Mouse (Mus musculus) stomach, embryonic 15.5 days (tissue): Measurements from ENCODE around the gene Neurod1. TPM values are rescaled to one million over a fixed set of nuclear protein-coding genes. Genes with fewer than 3 reads are reported as not detected.

ENCODE experiments used
- ATAC-seq: fragments of 200-750 bp; cut with Nextera tagmentation; 2 replicates; pipeline ENCODE4 v1.8.0; 2017; ENCODE audit warnings: low read depth, moderate number of reproducible peaks, moderate TSS enrichment; ENCODE audit not compliant: insufficient read depth, low FRiP score
- H3K27ac ChIP-seq: fragments of 300-500 bp; sonication (generic); 2 replicates; pipeline ENCODE4 v1.5.1; 2015; ENCODE audit warnings: mild to moderate bottlenecking, inconsistent platforms
- H3K27me3 ChIP-seq: fragments of 300-500 bp; sonication (generic); replicated peaks from 2 replicates; pipeline ENCODE4 v1.6.1; 2015; ENCODE audit warnings: inconsistent platforms
- H3K36me3 ChIP-seq: fragments of 300-500 bp; sonication (generic); 2 replicates; pipeline ENCODE4 v1.6.1; 2015; ENCODE audit warnings: inconsistent platforms
- H3K4me1 ChIP-seq: fragments of 300-500 bp; sonication (generic); 2 replicates; pipeline ENCODE4 v1.6.1; 2015; ENCODE audit warnings: inconsistent platforms
- H3K4me2 ChIP-seq: fragments of 300-500 bp; sonication (generic); 2 replicates; pipeline ENCODE4 v1.6.1; 2015; ENCODE audit warnings: mild to moderate bottlenecking, inconsistent platforms
- H3K4me3 ChIP-seq: fragments of 300-500 bp; sonication (generic); replicated peaks from 2 replicates; pipeline ENCODE4 v1.5.1; 2015; ENCODE audit warnings: inconsistent platforms
- H3K9ac ChIP-seq: fragments of 300-500 bp; sonication (generic); 2 replicates; pipeline ENCODE4 v1.6.1; 2015; ENCODE audit warnings: inconsistent platforms
- H3K9me3 ChIP-seq: fragments of 300-500 bp; sonication (generic); 2 replicates; pipeline ENCODE4 v1.6.1; 2016; ENCODE audit warnings: inconsistent platforms
- WGBS: fragments of 180-500 bp; shearing (Covaris S2); methylation state at CpG from one replicate; pipeline ENCODE4 v1.1.7; 2015; 5-methylcytosine and 5-hydroxymethylcytosine counted together
- polyA plus RNA-seq: library from polyadenylated mRNA; unstranded; fragments of >200 nt; fragmentation: Nextera tagmentation; extraction: Ambion mirVana; gene quantifications from 2 replicates; pipeline ENCODE4 v1.2.1, GENCODE M21; 2015

The Neurod1 gene
- polyA plus RNA-seq, 1 experiment from 2014 or later, result 2.2 TPM

DNA sequence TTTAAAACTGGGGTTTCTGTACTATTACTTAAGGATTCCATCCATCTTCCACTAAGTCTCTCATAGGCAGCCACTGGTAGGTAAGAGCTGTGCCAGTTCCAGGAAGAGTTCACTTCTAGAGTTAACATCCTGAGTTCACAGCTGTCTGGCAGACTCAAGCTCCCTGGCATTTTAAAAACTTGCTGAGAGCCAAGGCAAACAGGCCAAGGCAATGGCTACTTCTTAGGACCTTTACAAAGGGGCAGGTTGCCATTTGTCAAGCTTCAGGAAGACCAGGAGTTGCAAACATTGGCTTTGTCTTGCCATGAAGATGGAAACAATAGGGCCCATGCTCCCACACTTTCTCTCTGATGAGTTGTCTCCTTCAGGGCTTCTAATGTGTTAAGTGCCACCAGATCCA lies 26.5 kb downstream of the Neurod1 start:
- peaks cover 3% of the 10 kb centered on the region; the same call in 1 of the 2 replicates for H3K4me1 ChIP-seq
- no peak overlapping the region for H3K4me3 ChIP-seq
- no peak overlapping the region for H3K4me2 ChIP-seq
- no peak overlapping the region for H3K27ac ChIP-seq
- H3K9me3 ChIP-seq, result no peaks in the 10 kb centered on the region
- H3K27me3 ChIP-seq, result 0 out of 2 replicates have a peak, but pooled peaks cover 5% of the 10 kb centered on the region
- ATAC-seq, result no peak
- H3K36me3 ChIP-seq, result no peaks in the 10 kb centered on the region
- H3K9ac ChIP-seq, result no peak overlapping the region

DNA sequence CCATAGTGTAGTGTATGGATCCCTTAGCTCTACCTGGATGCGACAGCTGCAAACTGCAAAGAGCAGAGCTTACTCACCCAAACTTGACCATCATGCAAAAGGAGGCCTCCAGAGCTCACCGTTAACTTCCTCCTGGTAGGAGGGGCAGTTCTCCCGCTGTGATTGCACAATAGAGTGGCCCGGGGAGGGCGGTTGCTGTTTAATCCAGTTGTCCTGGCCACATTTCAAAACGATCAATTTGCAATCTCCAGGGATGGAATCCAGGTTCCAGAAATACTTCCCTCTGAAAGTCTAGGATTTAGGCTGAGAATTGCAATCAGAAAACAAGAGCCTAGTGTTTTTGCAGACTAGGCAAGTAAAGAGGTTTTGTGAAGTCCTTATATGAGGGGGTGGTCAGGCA lies 26.9 kb downstream of the Neurod1 start:
- Histone ChIP-seq H3K27me3 (0 out of 2 replicates have a peak, but pooled peaks cover 5% of the 10 kb centered on the region), H3K36me3 (no peaks in the 10 kb centered on the region), H3K4me3 (no peak overlapping the region), H3K9me3 (no peaks in the 10 kb centered on the region), H3K4me1 (peaks cover 3% of the 10 kb centered on the region; the same call in 1 of the 2 replicates), H3K4me2 (no peak overlapping the region), H3K9ac (no peak overlapping the region), H3K27ac (no peak overlapping the region)
- WGBS, result 18% methylated on average over 6 of the region's 6 CpGs
- no peak for ATAC-seq

GRCm38 (mm10) chr2:79429108-79429507 lies 27.4 kb downstream of the Neurod1 start:
- WGBS, result 18% methylated on average over 7 of the region's 7 CpGs
- Histone ChIP-seq H3K4me3 (peak overlapping the region; percentile 42), H3K9ac (no peak overlapping the region), H3K27ac (no peak overlapping the region), H3K4me1 (peaks cover 3% of the 10 kb centered on the region; the same call in 1 of the 2 replicates), H3K4me2 (peak overlapping the region; percentile 81), H3K27me3 (0 out of 2 replicates have a peak, but pooled peaks cover 5% of the 10 kb centered on the region), H3K36me3 (no peaks in the 10 kb centered on the region), H3K9me3 (no peaks in the 10 kb centered on the region)
- no peak for ATAC-seq

DNA sequence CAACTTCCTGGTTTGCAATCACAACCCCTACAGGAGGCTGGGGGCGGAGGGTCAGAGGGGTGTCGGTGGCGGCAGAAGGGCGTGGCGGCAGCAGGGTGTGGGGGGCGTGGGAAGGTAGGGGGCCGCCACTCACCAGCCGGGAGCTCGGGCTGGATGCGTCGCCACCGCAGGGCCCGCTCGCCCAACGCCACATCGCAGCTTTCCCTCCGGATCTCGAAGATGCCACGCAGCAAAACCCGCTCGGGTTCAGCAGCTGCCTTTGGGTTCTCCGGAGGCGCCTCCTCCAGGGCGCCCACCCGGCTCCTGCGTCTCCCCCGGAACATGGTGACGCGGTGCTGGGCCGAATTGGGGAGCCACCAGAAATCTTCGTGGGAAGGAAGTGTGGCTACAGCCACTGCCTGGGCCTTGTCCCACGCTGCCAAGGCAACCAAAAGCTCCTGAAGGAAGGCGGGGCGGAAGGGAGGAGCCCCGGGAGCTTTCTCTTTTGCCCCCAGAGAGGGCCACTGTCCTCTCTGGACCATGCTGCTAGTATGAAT lies 27.9 kb downstream of the Neurod1 start:
- no peaks in the 10 kb centered on the region for H3K9me3 ChIP-seq
- H3K9ac ChIP-seq, result no peak overlapping the region
- peak overlapping the region; percentile 81 for H3K4me2 ChIP-seq
- H3K27ac ChIP-seq, result no peak overlapping the region
- no peaks in the 10 kb centered on the region for H3K36me3 ChIP-seq
- H3K4me1 ChIP-seq, result peaks cover 3% of the 10 kb centered on the region; the same call in 1 of the 2 replicates
- peak overlapping the region; percentile 42 for H3K4me3 ChIP-seq
- under 1% methylated on average over 35 of the region's 35 CpGs for WGBS
- H3K27me3 ChIP-seq, result 0 out of 2 replicates have a peak, but pooled peaks cover 5% of the 10 kb centered on the region
- no peak; the same call in 1 of the 2 replicates for ATAC-seq

DNA sequence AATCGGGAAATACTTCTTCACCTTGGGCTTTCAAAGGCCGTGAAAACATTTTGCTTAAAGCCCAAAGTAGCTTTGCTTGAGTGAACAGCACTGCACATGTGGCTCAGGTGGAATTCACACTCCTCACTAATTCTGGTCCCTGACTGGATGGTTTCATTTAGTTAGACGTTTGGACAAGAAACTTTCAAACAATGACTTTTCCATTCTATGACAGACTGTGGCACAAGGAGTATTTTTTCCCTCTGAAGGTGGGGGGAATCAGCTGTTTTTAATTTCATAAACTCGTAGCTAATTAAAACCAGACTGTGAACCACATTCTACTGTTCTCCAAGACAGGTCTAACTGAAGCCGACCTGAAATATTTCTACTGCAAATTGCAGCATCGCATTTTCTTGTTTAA lies 28.5 kb downstream of the Neurod1 start:
- Histone ChIP-seq H3K27me3 (0 out of 2 replicates have a peak, but pooled peaks cover 5% of the 10 kb centered on the region), H3K27ac (no peak overlapping the region), H3K4me3 (no peak overlapping the region), H3K9me3 (no peaks in the 10 kb centered on the region), H3K4me1 (peaks cover 3% of the 10 kb centered on the region; the same call in 1 of the 2 replicates), H3K9ac (no peak overlapping the region), H3K36me3 (no peaks in the 10 kb centered on the region), H3K4me2 (no peak overlapping the region)
- ATAC-seq, result no peak
- WGBS, result 32% methylated on average over 6 of the region's 6 CpGs

DNA sequence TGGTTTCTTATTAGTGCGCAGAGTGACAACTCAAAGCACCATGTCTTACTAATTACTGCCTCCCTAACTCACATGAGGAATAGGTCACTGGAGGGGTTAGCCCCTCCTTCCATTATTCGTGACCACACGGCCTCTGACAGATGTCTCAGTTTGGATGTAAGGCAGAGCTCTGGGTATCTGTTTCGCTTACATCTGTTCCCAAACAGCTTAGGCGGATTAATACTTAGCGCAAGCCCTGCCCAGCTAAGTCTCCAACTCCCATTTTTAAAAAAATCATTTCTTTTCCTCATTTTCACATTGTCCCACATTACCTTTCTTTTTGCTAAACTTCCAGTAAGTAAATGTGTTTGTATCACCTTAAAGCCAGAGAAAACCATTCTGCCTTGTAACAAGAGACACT lies 34.9 kb downstream of the Neurod1 start:
- H3K9me3 ChIP-seq, result no peaks in the 10 kb centered on the region
- H3K27ac ChIP-seq, result no peak overlapping the region
- WGBS, result 34% methylated on average over 6 of the region's 6 CpGs
- H3K4me2 ChIP-seq, result no peak overlapping the region
- H3K9ac ChIP-seq, result no peak overlapping the region
- no peak overlapping the region for H3K4me3 ChIP-seq
- H3K27me3 ChIP-seq, result no peaks in the 10 kb centered on the region
- H3K4me1 ChIP-seq, result no peaks in the 10 kb centered on the region
- no peaks in the 10 kb centered on the region for H3K36me3 ChIP-seq
- no peak for ATAC-seq

GRCm38 (mm10) chr2:79414505-79414904 lies 42.0 kb downstream of the Neurod1 start:
- H3K4me1 ChIP-seq, result no peaks in the 10 kb centered on the region
- no peak for ATAC-seq
- no peak overlapping the region for H3K4me2 ChIP-seq
- H3K9ac ChIP-seq, result no peak overlapping the region
- no peaks in the 10 kb centered on the region for H3K36me3 ChIP-seq
- H3K27me3 ChIP-seq, result no peaks in the 10 kb centered on the region
- no peak overlapping the region for H3K27ac ChIP-seq
- no peak overlapping the region for H3K4me3 ChIP-seq
- no peaks in the 10 kb centered on the region for H3K9me3 ChIP-seq
- 88% methylated on average over 7 of the region's 7 CpGs for whole genome bisulfite sequencing

- H3K9ac ChIP-seq, result no peak overlapping the region
- no peak overlapping the region for H3K4me2 ChIP-seq
- no peaks in the 10 kb centered on the region for H3K4me1 ChIP-seq
- H3K4me3 ChIP-seq, result no peak overlapping the region
- H3K36me3 ChIP-seq, result no peaks in the 10 kb centered on the region
- no peaks in the 10 kb centered on the region for H3K9me3 ChIP-seq
- ATAC-seq, result no peak
- no peak overlapping the region for H3K27ac ChIP-seq
- 69% methylated on average over 3 of the region's 3 CpGs for WGBS
- no peaks in the 10 kb centered on the region for H3K27me3 ChIP-seq
These were observed 45.7 kb downstream of the Neurod1 start for GRCm38 (mm10) chr2:79410903-79411255.

GRCm38 (mm10) chr2:79410247-79410902 lies 46.2 kb downstream of the Neurod1 start:
- Histone ChIP-seq H3K9ac (no peak overlapping the region), H3K4me1 (no peaks in the 10 kb centered on the region), H3K27ac (no peak overlapping the region), H3K9me3 (no peaks in the 10 kb centered on the region), H3K4me2 (no peak overlapping the region), H3K27me3 (no peaks in the 10 kb centered on the region), H3K4me3 (no peak overlapping the region), H3K36me3 (no peaks in the 10 kb centered on the region)
- 49% methylated on average over 15 of the region's 15 CpGs for WGBS
- ATAC-seq, result no peak

DNA sequence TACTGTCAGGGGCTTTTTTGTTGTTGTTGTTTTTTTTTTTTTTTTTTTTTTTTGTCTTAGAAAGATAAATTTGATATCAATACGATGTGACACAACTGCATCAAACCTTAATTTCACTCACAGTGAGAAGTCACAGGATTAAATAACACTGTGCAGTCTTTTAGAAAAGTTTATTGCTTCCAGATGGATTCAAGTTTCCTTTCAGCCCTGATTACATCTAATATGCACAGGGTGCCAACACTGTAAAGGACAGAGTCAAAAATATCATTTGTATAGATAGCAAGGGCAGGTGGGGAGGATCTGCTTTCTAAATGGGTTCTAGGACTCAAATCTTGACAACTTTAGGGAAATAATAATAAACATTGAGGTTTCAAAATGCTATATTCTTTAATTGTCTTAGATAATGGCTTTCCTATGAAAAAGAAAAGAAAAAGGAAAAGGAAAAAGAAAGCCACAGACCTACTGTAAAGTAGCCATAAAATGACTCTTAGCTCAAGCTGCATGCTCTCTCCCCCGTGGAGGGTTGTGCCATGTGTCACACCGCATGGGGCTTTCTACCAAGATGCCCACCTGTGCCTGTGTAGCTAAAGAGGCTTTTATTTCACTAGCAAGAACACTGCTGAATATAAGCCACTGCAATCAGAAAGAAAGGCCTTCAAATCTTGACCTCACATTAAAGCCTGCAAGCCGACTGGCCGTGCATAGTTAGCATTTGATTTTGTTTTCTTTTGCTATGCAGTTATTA lies 50.7 kb downstream of the Neurod1 start:
- Histone ChIP-seq H3K9me3 (no peaks in the 10 kb centered on the region), H3K4me2 (no peak overlapping the region), H3K4me1 (no peaks in the 10 kb centered on the region), H3K27me3 (no peaks in the 10 kb centered on the region), H3K9ac (no peak overlapping the region), H3K36me3 (no peaks in the 10 kb centered on the region), H3K27ac (no peak overlapping the region), H3K4me3 (no peak overlapping the region)
- 83% methylated on average over 5 of the region's 5 CpGs for WGBS
- no peak for ATAC-seq
